Mouse (Mus musculus) thymus, adult 2 months (tissue): ENCODE results near the gene Slc9a2.

ENCODE experiments used
- CTCF ChIP-seq: fragments of 200-500 bp; IDR thresholded peaks from 2 replicates; pipeline ENCODE4 v1.5.1; 2012; ENCODE audit warnings: mild to moderate bottlenecking, control low read depth, low read length, moderate library complexity, borderline replicate concordance; ENCODE audit not compliant: control insufficient read depth, poor library complexity, insufficient read depth; ENCODE audit errors: extremely low read depth
- POLR2A ChIP-seq: fragments of 200-500 bp; IDR thresholded peaks from 2 replicates; pipeline ENCODE4 v1.6.1; 2012; ENCODE audit warnings: mild to moderate bottlenecking, low read length, control low read depth, moderate library complexity; ENCODE audit not compliant: control insufficient read depth, poor library complexity, insufficient read depth; ENCODE audit errors: extremely low read depth

GRCm38 (mm10) chr1:40737671-40738070, 57.3 kb downstream of the Slc9a2 start:
- TF ChIP-seq CTCF (no peak), POLR2A (no peak)
